ENCODE assay signal across 8 mouse cellular contexts in genomic region chr7:127273118-127273923, GRCm38 (mm10). TPM values are rescaled to one million over a fixed set of nuclear protein-coding genes. Genes with fewer than 3 reads are reported as not detected.
DNase-seq lines count a peak whose midpoint lies in the region; ATAC-seq and TF ChIP-seq lines count a peak whose summit lies in the region.

No protein-coding gene starts in this region.

- peak; percentile 27; the same call in 1 of the 2 replicates for TF ChIP-seq CTCF in lung, embryonic 14.5 days (IDR thresholded peaks at IDR 0.05; ENCODE audit: low read depth)

- H3K27me3 ChIP-seq in lung, embryonic 14.5 days (ENCODE audit: insufficient read depth, low read length): no peaks in the 10 kb centered on the region
- no peaks in the 10 kb centered on the region for H3K27me3 ChIP-seq in embryonic facial prominence, embryonic 14.5 days (replicated peaks; ENCODE audit: control insufficient read depth, insufficient read depth, low read length)
- H3K27me3 ChIP-seq in hindbrain, embryonic 13.5 days: no peaks in the 10 kb centered on the region
- H3K27me3 ChIP-seq in lung, embryonic 16.5 days (ENCODE audit: control insufficient read depth, insufficient read depth, low read depth, low read length): no peaks in the 10 kb centered on the region
- no peaks in the 10 kb centered on the region for H3K27me3 ChIP-seq in stomach, embryonic 15.5 days (replicated peaks)

- ATAC-seq in lung, embryonic 14.5 days (ENCODE audit: insufficient read depth): peak; percentile 80
- ATAC-seq in embryonic facial prominence, embryonic 14.5 days (ENCODE audit: low read depth): peak; percentile 54
- peak; percentile 84 for ATAC-seq in hindbrain, embryonic 13.5 days (ENCODE audit: low FRiP score)
- ATAC-seq in lung, embryonic 16.5 days (ENCODE audit: low read depth): peak; percentile 75
- ATAC-seq in stomach, embryonic 15.5 days (ENCODE audit: insufficient read depth, low FRiP score, low read depth): peak; percentile 9; the same call in 1 of the 2 replicates

- peaks cover 23% of the 10 kb centered on the region; the same call in 1 of the 2 replicates for H3K36me3 ChIP-seq in lung, embryonic 14.5 days (ENCODE audit: insufficient read depth)
- H3K36me3 ChIP-seq in embryonic facial prominence, embryonic 14.5 days (ENCODE audit: control insufficient read depth, insufficient read depth, low read length): peaks cover 33% of the 10 kb centered on the region
- peaks cover 29% of the 10 kb centered on the region for H3K36me3 ChIP-seq in hindbrain, embryonic 13.5 days
- peaks cover 15% of the 10 kb centered on the region; the same call in 1 of the 2 replicates for H3K36me3 ChIP-seq in lung, embryonic 16.5 days (ENCODE audit: control insufficient read depth, insufficient read depth, low read length)
- peaks cover 7% of the 10 kb centered on the region; the same call in 1 of the 2 replicates for H3K36me3 ChIP-seq in stomach, embryonic 15.5 days

- peak overlapping the region; percentile 88 for H3K27ac ChIP-seq in lung, embryonic 14.5 days (ENCODE audit: low read depth)
- peak overlapping the region; percentile 87 for H3K27ac ChIP-seq in embryonic facial prominence, embryonic 14.5 days (replicated peaks; ENCODE audit: low read depth, low read length)
- peak overlapping the region; percentile 92 for H3K27ac ChIP-seq in hindbrain, embryonic 13.5 days
- peak overlapping the region; percentile 80 for H3K27ac ChIP-seq in lung, embryonic 16.5 days (ENCODE audit: low read length)
- peak overlapping the region; percentile 77 for H3K27ac ChIP-seq in stomach, embryonic 15.5 days

- H3K4me2 ChIP-seq in lung, embryonic 14.5 days: peak overlapping the region; percentile 92
- H3K4me2 ChIP-seq in embryonic facial prominence, embryonic 14.5 days (ENCODE audit: low read depth, low read length): peak overlapping the region; percentile 71
- peak overlapping the region; percentile 93 for H3K4me2 ChIP-seq in hindbrain, embryonic 13.5 days
- H3K4me2 ChIP-seq in lung, embryonic 16.5 days (ENCODE audit: low read depth, low read length): peak overlapping the region; percentile 91
- peak overlapping the region; percentile 77 for H3K4me2 ChIP-seq in stomach, embryonic 15.5 days

- peak overlapping the region; percentile 93 for H3K9ac ChIP-seq in lung, embryonic 14.5 days
- peak overlapping the region; percentile 92 for H3K9ac ChIP-seq in embryonic facial prominence, embryonic 14.5 days (ENCODE audit: low read depth, low read length)
- peak overlapping the region; percentile 97 for H3K9ac ChIP-seq in hindbrain, embryonic 13.5 days
- peak overlapping the region; percentile 96 for H3K9ac ChIP-seq in lung, embryonic 16.5 days (ENCODE audit: low read length)
- H3K9ac ChIP-seq in stomach, embryonic 15.5 days: peak overlapping the region; percentile 82

- 10% methylated on average over 49 of the region's 50 CpGs for WGBS in lung, embryonic 14.5 days
- WGBS in embryonic facial prominence, embryonic 14.5 days: 47% methylated on average over 19 of the region's 50 CpGs
- 16% methylated on average over 50 of the region's 50 CpGs for WGBS in hindbrain, embryonic 13.5 days
- WGBS in lung, embryonic 16.5 days: 11% methylated on average over 46 of the region's 50 CpGs
- WGBS in stomach, embryonic 15.5 days: 14% methylated on average over 46 of the region's 50 CpGs

- H3K9me3 ChIP-seq in lung, embryonic 14.5 days (ENCODE audit: low read depth, low read length): 0 out of 2 replicates have a peak, but pooled peaks cover 3% of the 10 kb centered on the region
- H3K9me3 ChIP-seq in embryonic facial prominence, embryonic 14.5 days (ENCODE audit: control insufficient read depth, low read length): peaks cover 4% of the 10 kb centered on the region; the same call in 1 of the 2 replicates
- H3K9me3 ChIP-seq in hindbrain, embryonic 13.5 days: 0 out of 2 replicates have a peak, but pooled peaks cover 2% of the 10 kb centered on the region
- H3K9me3 ChIP-seq in lung, embryonic 16.5 days (ENCODE audit: control insufficient read depth, low read length): no peaks in the 10 kb centered on the region
- H3K9me3 ChIP-seq in stomach, embryonic 15.5 days: no peaks in the 10 kb centered on the region

- H3K4me1 ChIP-seq in lung, embryonic 14.5 days (ENCODE audit: insufficient read depth): 0 out of 2 replicates have a peak, but pooled peaks cover 3% of the 10 kb centered on the region
- H3K4me1 ChIP-seq in embryonic facial prominence, embryonic 14.5 days (ENCODE audit: control insufficient read depth, insufficient read depth, low read length): peaks cover 6% of the 10 kb centered on the region; the same call in 1 of the 2 replicates
- H3K4me1 ChIP-seq in hindbrain, embryonic 13.5 days (replicated peaks): peaks cover 27% of the 10 kb centered on the region
- H3K4me1 ChIP-seq in lung, embryonic 16.5 days (replicated peaks; ENCODE audit: control insufficient read depth, insufficient read depth, low read length): peaks cover 17% of the 10 kb centered on the region
- peaks cover 15% of the 10 kb centered on the region for H3K4me1 ChIP-seq in stomach, embryonic 15.5 days

- H3K4me3 ChIP-seq in lung, embryonic 14.5 days (ENCODE audit: low read depth, low read length): peak overlapping the region; percentile 90
- peak overlapping the region; percentile 92 for H3K4me3 ChIP-seq in embryonic facial prominence, embryonic 14.5 days (ENCODE audit: low read depth, low read length)
- peak overlapping the region; percentile 91 for H3K4me3 ChIP-seq in hindbrain, embryonic 13.5 days
- H3K4me3 ChIP-seq in lung, embryonic 16.5 days (ENCODE audit: low read length): peak overlapping the region; percentile 97
- H3K4me3 ChIP-seq in stomach, embryonic 15.5 days (replicated peaks): peak overlapping the region; percentile 64

- peak; percentile 54 for DNase-seq in lung, embryonic 14.5 days
- no peak for DNase-seq in lung, postnatal 25 days (ENCODE audit: low spot score)
- DNase-seq in adrenal gland, postnatal 36 days: peak; percentile 36 to 61
- DNase-seq in embryonic facial prominence, embryonic 14.5 days (ENCODE audit: low spot score): peak; percentile 42
- DNase-seq in spleen, adult 12 weeks (ENCODE audit: low spot score): no peak

RNA-seq across cellular contexts. Expression of gene Sephs2, which starts 0.5 kb away (rescaled TPM):
- 85.3 and 90.4 TPM in 2 replicates for polyA plus RNA-seq in lung, embryonic 14.5 days (2014; fragmentation: Nextera tagmentation; extraction: Ambion mirVana)
- 100 to 1,000 TPM in 1 of 2 experiments, 10 to 100 TPM in 1; 65.9 to 128 TPM for total RNA-seq in adrenal gland, postnatal 36 days (2021)
- 59.6 and 62.2 TPM in 2 replicates for polyA plus RNA-seq in embryonic facial prominence, embryonic 14.5 days (2014; fragmentation: Nextera tagmentation; extraction: Ambion mirVana)
- polyA plus RNA-seq in hindbrain, embryonic 13.5 days (2015; fragmentation: Nextera tagmentation; extraction: Ambion mirVana): 59.7 and 60.7 TPM in 2 replicates
- 49.6 and 54.5 TPM in 2 replicates for polyA plus RNA-seq in lung, embryonic 16.5 days (2015; fragmentation: Nextera tagmentation; extraction: Ambion mirVana)
- polyA plus RNA-seq in stomach, embryonic 15.5 days (2015; fragmentation: Nextera tagmentation; extraction: Ambion mirVana): 139 and 163 TPM in 2 replicates

RNA-seq across cellular contexts. Expression of gene Dctpp1, which starts 12.8 kb away (rescaled TPM):
- polyA plus RNA-seq in lung, embryonic 14.5 days (2014; fragmentation: Nextera tagmentation; extraction: Ambion mirVana): 202 and 226 TPM in 2 replicates
- 10 to 100 TPM; 27.8 to 49.1 TPM for total RNA-seq in adrenal gland, postnatal 36 days (2021)
- 154 and 157 TPM in 2 replicates for polyA plus RNA-seq in embryonic facial prominence, embryonic 14.5 days (2014; fragmentation: Nextera tagmentation; extraction: Ambion mirVana)
- 121 and 124 TPM in 2 replicates for polyA plus RNA-seq in hindbrain, embryonic 13.5 days (2015; fragmentation: Nextera tagmentation; extraction: Ambion mirVana)
- 138 and 147 TPM in 2 replicates for polyA plus RNA-seq in lung, embryonic 16.5 days (2015; fragmentation: Nextera tagmentation; extraction: Ambion mirVana)
- polyA plus RNA-seq in stomach, embryonic 15.5 days (2015; fragmentation: Nextera tagmentation; extraction: Ambion mirVana): 164 and 181 TPM in 2 replicates

RNA-seq across cellular contexts. Expression of gene Itgal, which starts 22.7 kb away (rescaled TPM):
- polyA plus RNA-seq in lung, embryonic 14.5 days (2014; fragmentation: Nextera tagmentation; extraction: Ambion mirVana): 1.0 and 1.6 TPM in 2 replicates
- 1 to 10 TPM; 1.1 to 1.8 TPM for total RNA-seq in adrenal gland, postnatal 36 days (2021)
- polyA plus RNA-seq in embryonic facial prominence, embryonic 14.5 days (2014; fragmentation: Nextera tagmentation; extraction: Ambion mirVana): 1.2 and 1.7 TPM in 2 replicates
- 0.32 and 0.38 TPM in 2 replicates for polyA plus RNA-seq in hindbrain, embryonic 13.5 days (2015; fragmentation: Nextera tagmentation; extraction: Ambion mirVana)
- polyA plus RNA-seq in lung, embryonic 16.5 days (2015; fragmentation: Nextera tagmentation; extraction: Ambion mirVana): 2.1 and 3.1 TPM in 2 replicates
- polyA plus RNA-seq in stomach, embryonic 15.5 days (2015; fragmentation: Nextera tagmentation; extraction: Ambion mirVana): 2.7 TPM in 2 replicates

RNA-seq across cellular contexts. Expression of gene Zfp771, which starts 29.2 kb away (rescaled TPM):
- polyA plus RNA-seq in lung, embryonic 14.5 days (2014; fragmentation: Nextera tagmentation; extraction: Ambion mirVana): 52.8 and 54.7 TPM in 2 replicates
- total RNA-seq in adrenal gland, postnatal 36 days (2021): 10 to 100 TPM; 28.0 to 34.2 TPM
- 53.4 and 54.0 TPM in 2 replicates for polyA plus RNA-seq in embryonic facial prominence, embryonic 14.5 days (2014; fragmentation: Nextera tagmentation; extraction: Ambion mirVana)
- polyA plus RNA-seq in hindbrain, embryonic 13.5 days (2015; fragmentation: Nextera tagmentation; extraction: Ambion mirVana): 54.4 and 57.4 TPM in 2 replicates
- polyA plus RNA-seq in lung, embryonic 16.5 days (2015; fragmentation: Nextera tagmentation; extraction: Ambion mirVana): 36.9 and 48.7 TPM in 2 replicates
- 57.9 and 63.1 TPM in 2 replicates for polyA plus RNA-seq in stomach, embryonic 15.5 days (2015; fragmentation: Nextera tagmentation; extraction: Ambion mirVana)

RNA-seq across cellular contexts. Expression of gene Sept1, which starts 40.4 kb away (rescaled TPM):
- polyA plus RNA-seq in lung, embryonic 14.5 days (2014; fragmentation: Nextera tagmentation; extraction: Ambion mirVana): 20.1 and 20.3 TPM in 2 replicates
- total RNA-seq in adrenal gland, postnatal 36 days (2021): 1 to 10 TPM; 5.6 to 7.9 TPM
- polyA plus RNA-seq in embryonic facial prominence, embryonic 14.5 days (2014; fragmentation: Nextera tagmentation; extraction: Ambion mirVana): 12.5 and 15.9 TPM in 2 replicates
- 21.8 and 23.1 TPM in 2 replicates for polyA plus RNA-seq in hindbrain, embryonic 13.5 days (2015; fragmentation: Nextera tagmentation; extraction: Ambion mirVana)
- polyA plus RNA-seq in lung, embryonic 16.5 days (2015; fragmentation: Nextera tagmentation; extraction: Ambion mirVana): 23.2 and 23.4 TPM in 2 replicates
- 17.7 and 19.2 TPM in 2 replicates for polyA plus RNA-seq in stomach, embryonic 15.5 days (2015; fragmentation: Nextera tagmentation; extraction: Ambion mirVana)

Comparison
In these comparisons a context has a peak if more than half of its experiments do, and no peak if none do; other contexts are left out.
1. DNase-seq: peak in lung, embryonic 14.5 days (single experiment), adrenal gland, postnatal 36 days (2 of 2) and embryonic facial prominence, embryonic 14.5 days (single experiment); none in lung, postnatal 25 days (single experiment) and spleen, adult 12 weeks (single experiment).
2. ATAC-seq: peak in every context shown above with its lines; median percentile 84 in hindbrain, embryonic 13.5 days; 80 in lung, embryonic 14.5 days; 75 in lung, embryonic 16.5 days; 54 in embryonic facial prominence, embryonic 14.5 days; 9 in stomach, embryonic 15.5 days.
3. Peak in every context shown above with its lines, with median percentiles within 50 percentile points of each other: H3K27ac ChIP-seq, H3K4me2 ChIP-seq, H3K4me3 ChIP-seq and H3K9ac ChIP-seq.